Mouse (Mus musculus) hindbrain, embryonic 14.5 days (tissue): ENCODE data around the gene Anapc15. TPM values are rescaled to one million over a fixed set of nuclear protein-coding genes. Genes with fewer than 3 reads are reported as not detected.

Experiments
- ATAC-seq: fragments of 200-750 bp; cut with Nextera tagmentation; 2 replicates; pipeline ENCODE4 v1.8.0; 2017; ENCODE audit warnings: moderate number of reproducible peaks, mild to moderate bottlenecking, moderate TSS enrichment, moderate library complexity; ENCODE audit not compliant: low FRiP score
- DNase-seq: peaks from one replicate; pipeline ENCODE4 v3.0.0-alpha.2; 2015; ENCODE audit warnings: low spot score
- H3K27ac ChIP-seq: fragments of 300-500 bp; sonication (generic); 2 replicates; pipeline ENCODE4 v1.5.1; 2014; ENCODE audit warnings: mild to moderate bottlenecking, moderate library complexity
- H3K27me3 ChIP-seq: fragments of 300-500 bp; sonication (generic); 2 replicates; pipeline ENCODE4 v1.6.1; 2014; ENCODE audit warnings: mild to moderate bottlenecking, low read length, mixed read lengths; ENCODE audit not compliant: control insufficient read depth, insufficient read depth
- H3K36me3 ChIP-seq: fragments of 300-500 bp; sonication (generic); replicated peaks from 2 replicates; pipeline ENCODE4 v1.6.1; 2014; ENCODE audit not compliant: control insufficient read depth, insufficient read depth
- H3K4me1 ChIP-seq: fragments of 300-500 bp; sonication (generic); replicated peaks from 2 replicates; pipeline ENCODE4 v1.6.1; 2014; ENCODE audit warnings: antibody characterized with exemption, low read length, mixed read lengths; ENCODE audit not compliant: control insufficient read depth, insufficient read depth
- H3K4me2 ChIP-seq: fragments of 300-500 bp; sonication (generic); replicated peaks from 2 replicates; pipeline ENCODE4 v1.6.1; 2014; ENCODE audit warnings: mild to moderate bottlenecking, moderate library complexity
- H3K4me3 ChIP-seq: fragments of 300-500 bp; sonication (generic); replicated peaks from 2 replicates; pipeline ENCODE4 v1.5.1; 2014; ENCODE audit warnings: mild to moderate bottlenecking, low read length
- H3K9ac ChIP-seq: fragments of 300-500 bp; sonication (generic); 2 replicates; pipeline ENCODE4 v1.6.1; 2014
- H3K9me3 ChIP-seq: fragments of 300-500 bp; sonication (generic); 2 replicates; pipeline ENCODE4 v1.6.1; 2016; ENCODE audit warnings: low read length; ENCODE audit not compliant: control insufficient read depth
- whole genome bisulfite sequencing: fragments of 180-500 bp; shearing (Covaris S2); extraction: QIAGEN DNeasy Blood & Tissue Kit; methylation state at CpG from one replicate; pipeline ENCODE4 v1.1.7; 2014; 5-methylcytosine and 5-hydroxymethylcytosine counted together
- polyA plus RNA-seq: library from polyadenylated mRNA; unstranded; fragments of >200 nt; fragmentation: Nextera tagmentation; extraction: Ambion mirVana; gene quantifications from 2 replicates; pipeline ENCODE4 v1.2.1, GENCODE M21; 2014

Anapc15 gene
- polyA plus RNA-seq, 1 experiment from 2014 or later, result 63.0 TPM

DNA sequence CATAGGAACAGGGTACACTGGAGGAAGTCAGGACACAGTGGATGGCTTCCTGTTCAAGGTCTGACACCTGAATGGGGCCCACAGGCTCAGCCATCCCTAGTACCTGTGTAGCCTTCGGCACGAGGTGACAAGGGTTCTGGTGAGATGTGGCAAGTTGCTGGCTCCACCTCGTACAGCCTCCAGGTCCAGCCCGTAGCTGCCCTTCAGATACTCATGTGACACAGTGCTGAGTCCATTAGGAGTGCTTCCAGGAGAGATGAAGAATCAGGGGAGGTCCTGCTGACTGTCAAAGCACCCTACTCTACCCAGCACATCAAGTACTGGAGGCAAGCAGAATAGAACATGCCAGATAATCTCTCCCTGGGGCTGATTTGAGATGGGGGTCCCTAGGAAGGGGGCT is 31.1 kb upstream of the Anapc15 start:
- peaks cover 10% of the 10 kb centered on the region; the same call in 1 of the 2 replicates for H3K27me3 ChIP-seq
- 98% methylated on average over 4 of the region's 4 CpGs for WGBS
- H3K36me3 ChIP-seq, result peaks cover 33% of the 10 kb centered on the region
- no peak for DNase-seq
- H3K9ac ChIP-seq, result no peak overlapping the region
- ATAC-seq, result no peak
- H3K4me1 ChIP-seq, result peaks cover 20% of the 10 kb centered on the region
- H3K4me3 ChIP-seq, result no peak overlapping the region
- no peaks in the 10 kb centered on the region for H3K9me3 ChIP-seq
- H3K4me2 ChIP-seq, result no peak overlapping the region
- no peak overlapping the region for H3K27ac ChIP-seq

DNA sequence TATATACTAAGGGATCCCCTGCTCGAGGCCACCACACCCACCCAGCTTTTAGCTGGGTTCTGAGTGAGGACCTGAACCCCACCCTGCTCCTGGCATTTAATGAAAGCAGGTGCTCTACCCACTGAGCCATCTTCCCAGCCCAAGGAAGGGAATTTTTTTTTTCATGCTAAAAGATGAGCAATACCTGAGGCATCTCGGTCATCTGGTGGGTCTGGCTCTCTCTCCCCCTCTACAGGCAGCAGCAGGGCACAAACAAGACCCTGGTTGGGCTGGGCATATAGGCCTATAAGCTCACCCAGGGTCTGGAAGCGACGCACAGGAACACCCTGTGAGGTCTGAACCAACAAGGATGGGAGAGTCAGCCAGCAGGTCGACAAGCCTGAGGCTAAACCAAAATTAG is 30.2 kb upstream of the Anapc15 start:
- Histone ChIP-seq H3K4me3 (no peak overlapping the region), H3K4me1 (peaks cover 26% of the 10 kb centered on the region), H3K27ac (no peak overlapping the region), H3K4me2 (no peak overlapping the region), H3K9ac (no peak overlapping the region), H3K36me3 (peaks cover 27% of the 10 kb centered on the region), H3K27me3 (peaks cover 15% of the 10 kb centered on the region; the same call in 1 of the 2 replicates), H3K9me3 (no peaks in the 10 kb centered on the region)
- DNase-seq (no peak), ATAC-seq (no peak)
- 76% methylated on average over 5 of the region's 5 CpGs for WGBS

DNA sequence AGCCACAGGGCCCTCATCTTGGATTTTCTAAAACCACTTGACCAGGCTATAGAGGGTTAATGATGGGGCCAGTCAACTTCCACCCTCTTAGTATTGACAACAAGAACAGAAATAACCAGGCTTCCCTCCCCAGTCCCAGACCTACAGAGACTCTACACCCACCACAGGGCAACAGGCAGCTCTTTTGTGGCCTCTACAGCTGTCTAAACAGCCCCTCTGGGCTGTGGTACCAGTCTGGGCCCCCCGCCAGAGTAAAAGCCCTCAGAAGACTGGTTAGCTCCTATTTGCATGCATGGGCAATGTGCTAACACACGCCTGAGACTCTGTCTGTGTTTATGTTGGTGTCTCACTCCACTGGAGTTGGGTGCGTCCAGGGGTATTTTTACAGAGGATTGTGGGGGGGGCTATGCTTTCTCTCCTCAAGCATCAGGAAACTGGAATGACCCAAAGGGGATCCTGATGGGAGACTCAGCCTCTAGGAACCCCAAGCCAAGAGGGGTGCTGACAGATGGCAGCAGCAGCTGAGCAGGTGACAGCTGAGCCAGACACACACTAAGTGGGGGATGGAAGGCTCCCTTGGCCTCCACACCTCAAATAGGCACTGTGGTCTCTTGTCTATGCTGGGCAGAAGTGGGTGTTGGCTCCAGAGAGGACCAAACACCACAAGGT is 29.5 kb upstream of the Anapc15 start:
- peaks cover 31% of the 10 kb centered on the region for H3K4me1 ChIP-seq
- ATAC-seq (no peak), DNase-seq (no peak)
- H3K4me3 ChIP-seq, result no peak overlapping the region
- H3K9ac ChIP-seq, result no peak overlapping the region
- WGBS, result 55% methylated on average over 3 of the region's 3 CpGs
- H3K4me2 ChIP-seq, result peak overlapping the region; percentile 97
- H3K36me3 ChIP-seq, result peaks cover 20% of the 10 kb centered on the region; the same call in 1 of the 2 replicates
- H3K9me3 ChIP-seq, result no peaks in the 10 kb centered on the region
- H3K27ac ChIP-seq, result no peak overlapping the region
- peaks cover 21% of the 10 kb centered on the region; the same call in 1 of the 2 replicates for H3K27me3 ChIP-seq

DNA sequence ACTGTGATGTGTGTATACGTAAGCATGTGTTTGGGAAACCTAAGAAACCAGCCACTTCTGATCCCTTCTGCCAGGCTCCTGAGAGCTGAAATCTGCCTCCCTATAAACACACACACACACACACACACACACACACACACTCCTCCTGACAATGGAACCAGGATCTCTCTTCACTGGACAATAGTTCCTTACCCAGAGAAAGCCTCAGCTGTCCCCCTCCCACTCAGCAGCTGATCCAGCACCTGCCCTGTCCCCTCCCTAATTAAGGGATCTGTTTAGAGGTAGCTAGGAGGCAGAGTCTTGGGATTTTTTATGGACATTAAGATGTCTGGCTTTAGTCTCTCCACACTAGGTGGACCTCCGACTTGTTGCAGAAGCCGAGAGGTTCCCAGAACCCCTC is 28.6 kb upstream of the Anapc15 start:
- Histone ChIP-seq H3K27ac (no peak overlapping the region), H3K4me1 (peaks cover 31% of the 10 kb centered on the region), H3K36me3 (peaks cover 13% of the 10 kb centered on the region; the same call in 1 of the 2 replicates), H3K9ac (no peak overlapping the region), H3K4me2 (peak overlapping the region; percentile 97), H3K4me3 (no peak overlapping the region), H3K27me3 (peaks cover 21% of the 10 kb centered on the region; the same call in 1 of the 2 replicates), H3K9me3 (no peaks in the 10 kb centered on the region)
- ATAC-seq, result no peak
- no peak for DNase-seq
- 53% methylated on average over 3 of the region's 3 CpGs for WGBS

DNA sequence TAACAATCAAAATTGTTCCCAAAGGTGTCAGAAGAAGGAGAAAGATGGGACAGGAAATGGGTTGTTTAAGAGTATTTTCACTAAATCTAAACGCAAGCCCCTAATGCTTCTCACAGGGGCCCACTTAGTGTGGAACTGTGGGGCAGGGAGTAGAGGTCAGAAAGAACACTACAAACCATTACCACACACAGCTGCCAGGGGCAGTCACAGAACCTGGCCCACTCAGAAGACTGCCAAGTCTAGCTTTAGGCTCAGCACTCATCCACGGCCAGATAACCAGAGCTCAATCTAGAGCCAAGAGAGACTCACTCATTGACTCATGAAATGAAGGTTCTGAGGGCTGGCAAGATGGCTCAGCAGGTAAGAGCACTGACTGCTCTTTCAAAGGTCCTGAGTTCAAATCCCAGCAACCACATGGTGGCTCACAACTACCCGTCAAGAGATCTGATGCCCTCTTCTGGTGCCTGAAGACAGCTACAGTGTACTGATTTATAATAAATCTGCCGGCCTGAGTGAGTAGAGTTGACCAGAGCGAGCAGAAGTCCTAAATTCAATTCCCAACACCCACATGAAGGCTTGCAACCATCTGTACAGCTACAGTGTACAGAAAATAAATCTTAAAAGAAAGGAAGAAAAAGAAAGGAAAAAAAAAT is 27.9 kb upstream of the Anapc15 start:
- 49% methylated on average over 5 of the region's 5 CpGs for WGBS
- Histone ChIP-seq H3K27ac (no peak overlapping the region), H3K27me3 (peaks cover 21% of the 10 kb centered on the region; the same call in 1 of the 2 replicates), H3K4me2 (peak overlapping the region; percentile 97), H3K4me3 (peak overlapping the region; percentile 68), H3K9ac (peak overlapping the region; percentile 74; the same call in 1 of the 2 replicates), H3K36me3 (0 out of 2 replicates have a peak, but pooled peaks cover 8% of the 10 kb centered on the region), H3K9me3 (no peaks in the 10 kb centered on the region), H3K4me1 (peaks cover 31% of the 10 kb centered on the region)
- no peak for DNase-seq
- ATAC-seq, result no peak

DNA sequence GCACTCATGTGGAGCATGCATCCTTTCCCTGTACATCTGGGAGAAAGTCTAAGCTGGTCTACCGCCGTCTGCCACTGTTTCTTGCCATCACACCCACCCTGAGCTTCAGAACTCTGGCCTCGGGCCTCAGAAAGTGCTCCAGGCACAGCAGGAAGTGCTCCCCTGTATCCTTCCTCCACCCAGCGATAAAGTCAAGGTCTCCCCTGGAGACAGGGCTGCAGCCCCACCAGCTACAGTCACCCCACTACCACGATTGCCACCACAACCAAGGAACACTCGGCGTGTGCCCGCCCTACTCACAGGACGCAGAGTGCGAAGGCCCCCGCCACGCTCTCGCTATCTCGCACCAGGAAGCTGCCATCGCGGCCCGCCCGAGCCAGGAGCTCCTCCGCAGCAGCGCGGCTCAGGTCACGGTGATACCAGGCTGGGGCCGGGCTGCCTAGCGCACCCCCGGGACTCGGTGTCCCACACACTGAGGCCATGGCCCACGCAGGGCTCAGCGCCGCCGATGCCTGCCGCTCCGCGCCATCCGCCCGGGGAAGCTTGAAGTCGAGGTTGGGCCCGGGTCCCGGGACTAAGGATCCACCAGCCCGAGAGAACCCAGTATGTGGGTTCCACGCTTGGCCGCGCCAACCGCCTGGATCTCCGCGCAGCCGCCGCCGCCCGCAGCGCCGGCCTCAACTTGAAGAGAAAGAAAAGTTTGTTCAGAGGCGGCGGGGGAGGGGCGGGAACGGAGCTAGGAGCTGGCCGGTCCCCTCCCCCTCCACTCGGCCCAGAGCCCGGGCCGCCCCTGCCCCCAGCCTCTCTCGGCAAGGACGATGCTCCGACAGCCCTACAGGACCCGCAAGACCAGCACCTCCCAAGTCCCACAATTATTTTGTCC is 27.0 kb upstream of the Anapc15 start:
- DNase-seq (peak; percentile 60), ATAC-seq (peak; percentile 47)
- Histone ChIP-seq H3K4me1 (peaks cover 31% of the 10 kb centered on the region), H3K9me3 (no peaks in the 10 kb centered on the region), H3K9ac (peak overlapping the region; percentile 74), H3K27ac (peak overlapping the region; percentile 84), H3K4me2 (peak overlapping the region; percentile 97), H3K36me3 (0 out of 2 replicates have a peak, but pooled peaks cover 2% of the 10 kb centered on the region), H3K4me3 (peak overlapping the region; percentile 68), H3K27me3 (peaks cover 21% of the 10 kb centered on the region; the same call in 1 of the 2 replicates)
- WGBS, result under 1% methylated on average over 63 of the region's 63 CpGs

DNA sequence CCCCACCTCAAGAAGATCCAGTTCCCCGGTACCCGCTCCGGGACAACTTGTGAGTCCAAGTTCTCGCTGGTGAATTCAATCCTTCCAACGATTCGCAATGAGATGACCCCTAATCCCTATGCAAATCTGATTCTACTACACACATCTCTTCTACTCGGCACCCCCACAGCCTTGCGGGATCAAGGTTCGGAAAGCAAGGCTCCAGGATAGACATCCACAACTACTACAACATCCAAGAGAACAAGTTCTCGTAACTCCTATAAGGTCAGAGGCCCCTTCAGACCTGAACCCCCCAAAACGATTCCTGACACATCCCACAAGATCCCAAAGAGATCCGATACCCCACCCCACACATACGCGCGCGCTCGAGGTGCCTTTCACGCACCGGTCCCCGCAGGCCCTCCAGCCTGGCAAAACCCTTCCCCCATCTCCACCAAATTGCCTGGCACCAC is 26.3 kb upstream of the Anapc15 start:
- DNase-seq, result no peak
- under 1% methylated on average over 20 of the region's 20 CpGs for WGBS
- Histone ChIP-seq H3K27ac (peak overlapping the region; percentile 84), H3K27me3 (peaks cover 21% of the 10 kb centered on the region; the same call in 1 of the 2 replicates), H3K9me3 (no peaks in the 10 kb centered on the region), H3K4me2 (peak overlapping the region; percentile 97), H3K4me3 (peak overlapping the region; percentile 68), H3K9ac (peak overlapping the region; percentile 74), H3K36me3 (no peaks in the 10 kb centered on the region), H3K4me1 (peaks cover 31% of the 10 kb centered on the region)
- no peak for ATAC-seq

DNA sequence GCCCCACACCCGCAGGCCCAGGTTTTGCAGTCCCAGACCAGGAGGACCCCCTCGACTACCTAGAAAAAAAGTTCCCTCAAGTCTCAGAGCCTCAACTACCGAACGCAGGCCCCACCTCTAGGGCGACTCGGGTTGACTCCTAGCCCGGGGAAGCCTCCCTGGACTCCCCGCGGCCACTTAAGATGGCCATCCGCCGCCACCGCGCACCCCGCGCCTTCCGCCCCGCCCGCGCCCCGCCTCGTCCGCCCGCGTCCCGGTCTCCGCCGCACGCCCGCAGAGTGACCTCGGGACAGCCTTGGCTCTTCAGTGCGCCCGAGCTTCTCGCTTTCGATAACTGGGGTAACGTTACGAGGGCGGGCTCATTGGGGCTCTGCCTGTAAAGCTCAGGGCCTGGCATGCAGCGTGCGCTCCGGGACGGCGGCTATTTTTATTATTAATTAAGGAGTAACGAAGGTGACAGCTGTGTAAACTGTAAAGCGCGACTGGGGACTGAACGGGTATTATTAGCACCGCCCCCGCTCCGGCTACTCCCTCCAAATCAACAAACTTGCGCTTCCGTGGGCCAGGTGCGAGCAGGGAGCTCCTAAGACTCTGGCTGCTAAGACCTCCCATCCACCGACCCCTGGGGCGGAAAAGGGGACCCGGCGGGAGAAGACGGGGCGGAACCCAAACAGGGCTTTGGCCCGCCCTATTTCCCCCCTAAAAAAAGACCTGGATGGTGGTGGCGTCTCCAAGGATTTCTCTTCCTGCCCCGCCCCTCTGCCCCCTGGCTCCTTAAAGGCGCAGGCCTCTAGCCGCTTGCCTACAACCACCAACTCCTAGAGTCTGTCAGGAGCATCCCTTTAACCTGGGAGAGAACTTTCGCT is 25.7 kb upstream of the Anapc15 start, which contains the start of gene Inppl1:
Inppl1 (minus strand) TSS at position 624 of the 866 bp plus-strand sequence.
- ATAC-seq, result peak; percentile 66
- Histone ChIP-seq H3K4me2 (peak within 1 kb of the TSS; percentile 97), H3K9me3 (no peaks in the 10 kb centered on the region), H3K4me3 (peak within 1 kb of the TSS; percentile 68), H3K27me3 (peaks cover 21% of the 10 kb centered on the region; the same call in 1 of the 2 replicates), H3K36me3 (no peaks in the 10 kb centered on the region), H3K4me1 (peaks cover 31% of the 10 kb centered on the region), H3K9ac (peak within 1 kb of the TSS; percentile 74), H3K27ac (peak within 1 kb of the TSS; percentile 84)
- under 1% methylated on average over 64 of the region's 64 CpGs for WGBS
- peak; percentile 69 for DNase-seq
